ENCODE assay signal across 18 mouse cellular contexts in genomic region chr6:17969815-17970214, GRCm38 (mm10).
"Had no signal": no experiment of that assay in that cellular context is flagged by ENCODE, and none has a peak within 500 bp of the region (broad histone marks: within the 10 kb centered on the region; RNA-seq: fewer than 3 reads in every experiment).

No protein-coding gene starts in this region.

- DNase-seq: gastrocnemius, postnatal 14 days; gastrocnemius, postnatal 36 days; heart, adult 18-20 months; heart, postnatal 10 days; heart, postnatal 4 days; kidney, adult 18-20 months; kidney, adult 8-10 months; kidney, postnatal 10 days; kidney, postnatal 25 days; layer of hippocampus, adult 9-11 months; layer of hippocampus, postnatal 36 days; left cerebral cortex, postnatal 4 days; liver; liver, embryonic 13.5 days had no signal

- ATAC-seq: hindbrain, embryonic 16.5 days; inflammation-experienced regulatory T-cells, adult 6 months; intestine, embryonic 15.5 days; intestine, postnatal 0 days had no signal
